Mouse (Mus musculus) embryonic facial prominence, embryonic 15.5 days (tissue): Measurements from ENCODE around the gene Fbxl20. TPM values are rescaled to one million over a fixed set of nuclear protein-coding genes. Genes with fewer than 3 reads are reported as not detected.

ENCODE experiments used
- polyA plus RNA-seq: library from polyadenylated mRNA; unstranded; fragments of >200 nt; fragmentation: Nextera tagmentation; extraction: Ambion mirVana; gene quantifications from 2 replicates; pipeline ENCODE4 v1.2.1, GENCODE M21; 2015

The Fbxl20 gene
- polyA plus RNA-seq, 1 experiment from 2014 or later = 24.0 TPM

Other genes with a start within 250 kb of the Fbxl20 start
- gene Plxdc1, start 164.0 kb downstream of the Fbxl20 start, polyA plus RNA-seq = 2.3 TPM in 2 replicates
- 13.0 and 14.7 TPM in 2 replicates for gene Arl5c, start 154.2 kb downstream of the Fbxl20 start, polyA plus RNA-seq
- 21.3 and 22.0 TPM in 2 replicates for gene Cacnb1, start 127.4 kb downstream of the Fbxl20 start, polyA plus RNA-seq
- gene Rpl19, start 123.7 kb downstream of the Fbxl20 start, polyA plus RNA-seq = 1,021 and 1,069 TPM in 2 replicates
- gene Stac2, start 96.9 kb downstream of the Fbxl20 start, polyA plus RNA-seq = 0.25 and 0.55 TPM in 2 replicates
- 57.9 and 59.1 TPM in 2 replicates for gene Med1, start 42.9 kb upstream of the Fbxl20 start, polyA plus RNA-seq
- 9.9 and 10.6 TPM in 2 replicates for gene Cdk12, start 52.7 kb upstream of the Fbxl20 start, polyA plus RNA-seq
- 0.09 TPM in 1 of 2 replicates, not detected in the other for gene Neurod2, start 179.2 kb upstream of the Fbxl20 start, polyA plus RNA-seq
- gene Ppp1r1b, start 198.0 kb upstream of the Fbxl20 start, polyA plus RNA-seq = 3.8 and 7.0 TPM in 2 replicates
- gene Stard3, start 208.0 kb upstream of the Fbxl20 start, polyA plus RNA-seq = 41.0 and 41.3 TPM in 2 replicates
- 8.4 and 12.2 TPM in 2 replicates for gene Tcap, start 233.4 kb upstream of the Fbxl20 start, polyA plus RNA-seq
- gene Pnmt, start 236.0 kb upstream of the Fbxl20 start, polyA plus RNA-seq = 0.56 and 0.66 TPM in 2 replicates